Mouse (Mus musculus): ENCODE results near the gene Asic2. TPM values are rescaled to one million over a fixed set of nuclear protein-coding genes. Genes with fewer than 3 reads are reported as not detected.
A peak's percentile ranks its signal among the peaks of the same experiment; 100 is the strongest.

Asic2 gene
- total RNA-seq, 2 experiments from 2014 or later: 78.0 to 80.2 TPM

GRCm38 (mm10) chr11:80954147-80954546 lies 1014.1 kb downstream of the Asic2 start:
- peak in 1 of 2 experiments; percentile 36 for DNase-seq (ENCODE audit: low spot score in 2 of 2)

DNA sequence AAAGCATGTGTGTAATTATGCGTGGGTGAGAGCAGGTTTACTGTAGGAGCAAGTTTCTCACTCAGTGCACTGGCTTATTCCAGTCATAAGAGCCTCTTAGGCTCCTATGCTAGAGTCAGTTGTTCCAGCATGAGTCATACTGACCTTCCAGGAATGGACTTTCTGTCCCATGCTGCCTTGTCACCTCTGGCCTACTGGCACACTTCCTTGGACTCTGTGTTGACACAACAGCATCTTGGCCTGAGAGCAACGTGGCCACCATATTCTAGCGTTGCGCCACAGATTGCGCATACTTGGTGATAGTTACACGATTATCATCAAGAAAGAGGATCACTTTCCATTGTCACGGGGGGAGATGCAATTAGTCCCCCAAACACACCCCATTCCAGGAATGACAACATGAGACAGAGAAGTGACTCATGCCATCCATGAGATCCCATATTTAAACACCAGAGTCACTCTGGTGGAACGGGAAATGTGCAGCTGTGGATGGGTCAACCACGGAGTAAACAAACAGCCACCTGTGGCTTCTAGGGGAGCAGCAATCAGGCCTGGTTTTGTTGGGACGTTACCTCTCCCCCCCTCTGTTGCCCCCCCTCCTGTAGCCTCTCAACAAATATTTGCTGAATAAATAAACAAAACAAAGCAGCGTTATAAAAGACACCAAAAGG lies 1019.1 kb downstream of the Asic2 start:
- intact Hi-C loops (cut with DNase I): no loop called here
- no peak for DNase-seq (ENCODE audit: low spot score in 2 of 2)

More at GRCm38 (mm10) chr11:80954147-80954546, 1014.1 kb downstream of the Asic2 start:
- intact Hi-C loops (cut with DNase I): no loop called here

DNA sequence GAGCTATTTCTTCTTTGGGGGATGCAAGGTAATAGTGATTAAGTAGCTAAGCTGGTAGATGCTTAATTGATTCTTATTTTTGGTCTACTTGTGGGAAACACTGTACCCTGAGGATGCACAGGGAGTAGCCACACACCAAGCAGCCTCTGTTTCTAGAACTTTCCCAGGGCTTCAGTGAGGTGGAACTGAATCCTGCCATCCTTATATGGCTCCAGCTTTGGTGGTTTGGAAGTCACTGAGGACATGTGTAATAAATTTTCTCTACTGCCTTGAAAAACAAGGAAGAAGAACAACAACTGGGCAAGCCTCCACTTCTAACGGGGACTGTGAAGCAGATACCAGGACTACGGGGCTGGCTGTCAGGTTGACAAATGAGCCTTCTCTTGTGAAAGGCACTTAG lies 1020.2 kb downstream of the Asic2 start:
- intact Hi-C loops (cut with DNase I): no loop called here

DNA sequence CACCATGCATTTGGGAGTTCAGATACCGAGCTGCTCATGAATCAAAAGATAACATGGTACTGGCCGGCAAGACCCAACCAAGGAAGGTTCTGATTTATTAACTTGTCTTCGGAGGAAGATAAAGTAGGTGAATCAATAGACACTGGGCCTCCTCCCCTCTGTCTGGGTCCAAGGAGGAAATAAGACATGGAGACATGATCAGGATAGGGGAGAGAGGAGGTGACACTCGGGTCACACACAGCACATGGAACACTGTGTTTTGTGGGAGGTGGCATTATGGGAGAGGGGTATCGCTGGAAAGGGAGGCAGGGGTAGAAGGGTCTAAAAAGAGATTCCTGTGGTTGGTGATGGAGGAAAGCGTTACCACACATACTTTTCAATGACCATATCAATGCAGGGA lies 1022.1 kb downstream of the Asic2 start:
- intact Hi-C loops (cut with DNase I): no loop called here
- DNase-seq (ENCODE audit: low spot score in 2 of 2): no peak

More for the DNA sequence above, 1020.2 kb downstream of the Asic2 start:
- no peak for DNase-seq (ENCODE audit: low spot score in 2 of 2)

GRCm38 (mm10) chr11:80923286-80923951 lies 1044.8 kb downstream of the Asic2 start:
- intact Hi-C loops (cut with DNase I): no loop called here
- DNase-seq (ENCODE audit: low spot score in 2 of 2): peak; percentile 57 to 80

- intact Hi-C loops (cut with DNase I): no loop called here
- DNase-seq (ENCODE audit: low spot score in 2 of 2): peak in 1 of 2 experiments; percentile 61
Measured at GRCm38 (mm10) chr11:80918332-80918731, 1049.9 kb downstream of the Asic2 start.

DNA sequence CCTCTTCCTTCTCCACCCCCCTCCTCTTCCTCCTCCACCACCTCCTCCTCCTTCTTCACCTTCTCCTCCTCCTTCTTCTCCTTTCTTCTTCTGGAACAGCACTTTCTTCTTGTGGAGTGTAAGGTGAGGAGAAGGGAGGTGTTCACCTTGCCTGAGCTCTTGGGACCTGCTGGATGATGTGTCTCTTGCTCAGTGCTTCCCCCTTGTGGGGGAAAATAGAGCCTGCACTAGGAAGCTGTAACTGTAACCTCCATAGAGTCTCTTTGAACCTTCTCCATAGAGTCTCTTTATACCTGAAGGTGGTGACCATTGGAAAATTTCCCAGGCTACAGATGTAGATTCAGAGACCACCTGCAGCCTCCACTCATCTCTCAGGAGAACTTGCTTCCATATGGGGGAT lies 1050.6 kb downstream of the Asic2 start:
- intact Hi-C loops (cut with DNase I): no loop called here
- DNase-seq (ENCODE audit: low spot score in 2 of 2): no peak

GRCm38 (mm10) chr11:80913408-80914024 lies 1054.7 kb downstream of the Asic2 start:
- no peak for DNase-seq (ENCODE audit: low spot score in 2 of 2)
- intact Hi-C loops (cut with DNase I): loop anchor here (5.0 kb wide), 1 partner anchor 144 kb away; no protein-coding TSS in a partner anchor

GRCm38 (mm10) chr11:80912721-80913120 lies 1055.5 kb downstream of the Asic2 start:
- DNase-seq (ENCODE audit: low spot score in 2 of 2): peak in 1 of 2 experiments; percentile 82
- intact Hi-C loops (cut with DNase I): loop anchor here (5.0 kb wide), 1 partner anchor 145 kb away; no protein-coding TSS in a partner anchor

DNA sequence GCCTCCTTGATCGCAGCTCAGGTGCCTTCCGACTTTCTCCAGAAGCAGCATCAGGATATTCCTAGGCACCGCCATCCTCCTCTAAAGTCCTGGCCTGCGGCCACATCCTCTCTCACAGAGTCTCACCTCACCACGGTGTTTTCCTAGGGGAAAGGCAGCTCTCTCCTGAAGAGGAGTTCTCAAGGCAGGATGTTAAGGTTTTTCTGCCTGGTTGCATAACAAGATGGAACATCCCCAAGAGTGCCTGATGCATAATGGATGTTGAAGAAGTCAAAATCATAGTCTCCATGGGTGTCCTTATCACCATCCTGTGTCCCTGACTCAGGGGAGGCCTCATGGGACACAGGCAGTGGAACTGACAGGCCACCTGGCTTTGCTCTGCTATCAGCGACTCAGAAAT lies 1060.4 kb downstream of the Asic2 start:
- intact Hi-C loops (cut with DNase I): loop anchor here (2.0 to 10.0 kb wide), 3 partner anchors 245 to 704 kb away; no protein-coding TSS in a partner anchor
- peak; percentile 21 to 83 for DNase-seq (ENCODE audit: low spot score in 2 of 2)

GRCm38 (mm10) chr11:80906456-80906855 lies 1061.8 kb downstream of the Asic2 start:
- DNase-seq (ENCODE audit: low spot score in 2 of 2): peak; percentile 65 to 75
- intact Hi-C loops (cut with DNase I): loop anchor here (2.0 to 10.0 kb wide), 3 partner anchors 246 to 706 kb away; no protein-coding TSS in a partner anchor

GRCm38 (mm10) chr11:80904559-80904958 lies 1063.7 kb downstream of the Asic2 start:
- no peak for DNase-seq (ENCODE audit: low spot score in 2 of 2)
- intact Hi-C loops (cut with DNase I): loop anchor here (10.0 kb wide), 1 partner anchor 470 kb away; no protein-coding TSS in a partner anchor

DNA sequence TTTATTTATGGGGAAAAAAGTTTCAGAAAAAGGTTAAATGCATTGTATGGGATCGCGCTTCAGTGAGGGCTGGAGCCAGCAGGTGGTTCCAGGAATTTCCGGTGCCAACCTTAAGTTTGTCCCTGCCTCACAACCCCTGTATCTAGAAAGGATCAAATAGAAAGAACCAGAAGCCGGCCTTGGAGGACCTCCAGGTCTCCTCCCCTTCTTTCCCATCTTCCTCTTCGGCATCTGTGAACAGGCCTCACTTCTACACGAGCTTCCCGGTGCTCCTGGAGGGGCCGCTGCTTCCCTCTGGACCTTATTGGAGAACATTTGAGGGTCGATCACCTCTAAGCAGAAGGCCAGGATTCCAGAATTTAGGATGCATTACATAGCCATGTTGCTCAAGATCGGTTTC lies 1064.8 kb downstream of the Asic2 start:
- no peak for DNase-seq (ENCODE audit: low spot score in 2 of 2)
- intact Hi-C loops (cut with DNase I): loop anchor here (10.0 kb wide), 1 partner anchor 471 kb away; no protein-coding TSS in a partner anchor

DNA sequence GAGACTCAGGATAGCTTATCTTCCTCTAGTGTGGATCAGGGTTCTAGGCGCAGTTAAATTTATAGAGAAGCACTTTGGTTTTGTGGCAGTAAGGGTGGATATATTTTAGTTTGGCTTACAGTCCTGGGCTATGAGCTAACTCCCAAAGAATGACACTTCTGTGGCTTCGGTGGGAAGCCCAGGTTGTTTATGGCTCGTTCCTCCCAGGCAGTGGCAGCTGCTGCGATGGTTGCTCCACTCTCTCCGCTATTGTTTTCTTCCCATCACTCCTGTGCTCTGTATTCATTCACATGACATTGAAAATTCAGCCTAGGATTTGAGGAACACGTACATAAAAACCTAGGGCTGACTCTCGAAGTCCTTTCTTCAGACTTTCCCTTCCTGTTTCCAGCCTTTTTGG lies 1065.6 kb downstream of the Asic2 start:
- DNase-seq (ENCODE audit: low spot score in 2 of 2): no peak
- intact Hi-C loops (cut with DNase I): loop anchor here (10.0 kb wide), 1 partner anchor 472 kb away; no protein-coding TSS in a partner anchor

- DNase-seq (ENCODE audit: low spot score in 2 of 2): no peak
- intact Hi-C loops (cut with DNase I): loop anchor here (10.0 kb wide), 1 partner anchor 474 kb away; no protein-coding TSS in a partner anchor
Measured at GRCm38 (mm10) chr11:80900555-80900954, 1067.7 kb downstream of the Asic2 start.

DNA sequence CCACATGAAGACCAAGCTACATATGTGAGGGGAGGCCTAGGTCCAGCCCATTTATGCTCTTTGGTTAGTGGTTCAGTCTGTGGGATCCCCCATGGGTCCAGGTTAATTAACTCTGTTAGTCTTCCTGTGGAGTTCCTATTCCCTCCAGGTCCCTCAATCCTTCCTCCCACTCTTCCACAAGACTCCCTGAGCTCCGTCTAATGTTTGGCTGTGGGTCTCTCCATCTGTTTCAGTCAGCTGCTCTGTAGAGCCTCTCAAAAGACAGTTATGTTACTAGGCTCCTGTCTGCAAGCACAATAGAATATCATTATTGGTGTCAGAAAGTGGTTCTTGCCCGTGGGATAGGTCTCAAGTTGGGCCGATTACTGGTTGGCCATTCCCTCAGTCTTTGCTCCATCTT lies 1072.4 kb downstream of the Asic2 start:
- intact Hi-C loops (cut with DNase I): no loop called here
- peak in 1 of 2 experiments; percentile 75 for DNase-seq (ENCODE audit: low spot score in 2 of 2)

DNA sequence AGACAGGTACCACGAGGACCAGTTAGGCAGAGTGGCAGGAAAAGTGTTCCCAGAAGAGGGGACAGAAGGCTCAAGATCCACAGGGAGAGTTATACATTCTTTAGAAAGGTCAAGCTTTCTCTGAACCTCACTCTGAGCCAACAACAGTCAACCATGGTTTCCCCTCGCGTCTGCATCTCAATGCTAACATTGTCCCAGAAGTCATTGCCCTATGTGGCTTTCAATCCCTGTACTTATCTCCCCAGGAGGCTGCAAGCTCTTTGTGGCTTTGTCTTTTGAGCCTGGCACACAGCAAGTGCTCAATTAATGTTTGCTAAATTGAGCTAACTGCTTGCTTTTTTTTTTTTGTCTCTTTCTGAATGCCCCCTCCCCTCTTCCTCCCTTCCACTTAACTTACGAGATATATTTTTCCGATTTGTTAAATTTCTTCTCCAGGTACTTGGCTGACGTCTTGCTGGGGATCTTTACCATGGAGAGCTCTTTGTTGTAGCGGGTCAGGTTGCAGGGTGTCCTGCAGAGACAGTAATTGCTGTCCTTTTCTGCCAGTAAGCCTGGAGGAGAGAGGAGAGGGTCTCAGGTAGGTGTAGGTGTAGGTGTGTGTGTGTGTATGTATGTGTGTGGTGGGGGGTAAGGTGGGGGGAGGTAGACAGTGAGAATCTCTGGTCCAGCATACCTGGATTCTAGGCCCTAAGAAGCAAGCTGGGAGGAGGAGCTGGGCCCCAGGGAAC lies 1078.8 kb downstream of the Asic2 start:
- intact Hi-C loops (cut with DNase I): loop anchor here (5.0 kb wide), 1 partner anchor 623 kb away; no protein-coding TSS in a partner anchor
- no peak for DNase-seq (ENCODE audit: low spot score in 2 of 2)

DNA sequence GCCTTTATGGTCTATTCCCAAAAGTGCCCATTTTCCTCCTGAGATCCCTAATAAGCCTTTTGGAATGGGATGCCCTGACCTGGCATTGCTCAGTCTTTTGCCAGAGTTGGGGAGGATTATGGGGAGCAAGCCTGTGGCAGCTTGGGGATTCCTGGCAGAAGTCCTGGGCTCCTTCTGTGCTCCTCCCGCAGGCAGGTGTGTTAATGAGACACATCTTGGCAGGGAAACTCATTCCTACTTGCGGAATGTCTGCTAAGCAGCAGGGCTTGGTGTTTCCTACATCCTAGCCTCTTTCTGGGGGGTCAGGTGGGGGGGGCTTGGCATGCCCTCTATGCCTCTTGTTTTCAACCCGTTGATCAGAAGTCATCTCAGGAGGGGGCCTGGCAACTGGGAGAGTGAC lies 1081.2 kb downstream of the Asic2 start:
- DNase-seq (ENCODE audit: low spot score in 2 of 2): no peak
- intact Hi-C loops (cut with DNase I): loop anchor here (5.0 kb wide), 1 partner anchor 625 kb away; no protein-coding TSS in a partner anchor

GRCm38 (mm10) chr11:80886365-80886764 lies 1081.9 kb downstream of the Asic2 start:
- DNase-seq (ENCODE audit: low spot score in 2 of 2): peak in 1 of 2 experiments; percentile 68
- intact Hi-C loops (cut with DNase I): loop anchor here (5.0 kb wide), 1 partner anchor 626 kb away; no protein-coding TSS in a partner anchor
